Mouse (Mus musculus): Measurements from ENCODE around the gene Trim71.
A peak's percentile ranks its signal among the peaks of the same experiment; 100 is the strongest.

The Trim71 gene

GRCm38 (mm10) chr9:114556276-114556855, 7.8 kb downstream of the Trim71 start:
- no peak for DNase-seq

DNA sequence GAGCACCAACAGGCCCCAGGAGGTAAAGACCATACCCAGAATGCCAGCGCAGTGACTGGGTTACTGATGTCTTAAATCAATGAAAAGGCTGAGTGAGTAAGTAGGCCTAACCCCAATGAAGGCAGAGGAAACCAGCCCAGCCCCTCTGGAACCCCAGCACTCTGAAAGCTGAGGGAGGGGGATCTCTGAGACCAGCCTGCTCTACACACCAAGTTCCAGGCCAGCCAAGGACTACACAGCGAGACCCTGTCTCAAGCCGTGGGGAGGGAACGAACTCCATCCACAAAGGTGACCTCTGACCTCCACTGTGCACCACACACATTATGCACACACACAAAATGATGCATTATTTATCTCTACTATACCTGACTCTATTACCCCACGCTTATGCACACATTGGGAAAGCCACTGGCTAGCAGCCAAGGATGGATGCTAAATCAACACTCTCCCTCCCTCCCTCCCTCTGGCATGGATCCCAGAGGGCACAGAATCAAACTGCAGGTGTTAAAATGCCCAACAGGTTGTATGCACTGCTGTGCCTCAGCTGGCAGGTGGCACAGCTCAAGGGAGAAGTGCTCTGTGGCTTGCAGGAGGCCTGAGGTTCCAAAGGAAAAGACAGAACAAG, 9.7 kb downstream of the Trim71 start:
- DNase-seq: peak; percentile 68

DNA sequence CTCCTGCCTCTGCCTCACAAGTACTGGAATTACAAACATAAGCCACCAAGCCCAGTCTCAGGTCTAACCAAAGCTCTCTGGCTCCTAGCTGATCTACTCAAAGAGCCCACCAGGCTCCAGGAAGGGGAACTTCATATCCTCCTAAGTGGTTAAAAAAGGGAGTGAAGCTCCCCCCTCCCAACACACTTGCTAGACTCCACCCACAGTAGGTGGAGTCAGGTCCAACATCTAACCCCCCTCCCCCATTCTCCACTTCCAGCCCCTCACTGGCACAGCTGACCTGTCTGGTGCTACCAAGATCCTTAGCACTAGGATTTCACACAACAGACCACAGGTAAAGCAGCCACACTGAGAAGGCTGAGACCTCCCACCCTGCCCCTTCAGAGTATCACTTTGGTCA, 10.3 kb downstream of the Trim71 start:
- DNase-seq: no peak

GRCm38 (mm10) chr9:114550033-114550432, 14.1 kb downstream of the Trim71 start:
- no peak for DNase-seq

DNA sequence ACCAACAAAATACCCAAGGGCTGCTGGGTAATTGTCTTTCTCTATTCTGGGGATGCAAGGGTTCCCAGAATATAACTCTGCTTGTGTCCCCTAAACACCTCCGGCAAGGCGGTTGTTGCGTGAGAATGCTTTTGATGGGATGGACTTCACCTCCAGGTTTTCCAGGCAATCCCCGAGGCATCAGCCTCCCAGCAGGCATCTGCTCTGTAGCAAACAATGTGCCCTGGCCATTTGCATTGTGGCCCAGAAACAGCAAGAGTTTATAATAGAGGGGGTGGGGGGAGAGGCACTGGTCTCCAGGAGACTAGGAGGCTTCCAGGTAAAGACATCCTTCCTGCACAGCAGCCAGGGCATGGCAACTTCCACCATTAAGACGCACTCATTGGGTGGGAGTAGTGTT, 15.1 kb downstream of the Trim71 start:
- DNase-seq: no peak

DNA sequence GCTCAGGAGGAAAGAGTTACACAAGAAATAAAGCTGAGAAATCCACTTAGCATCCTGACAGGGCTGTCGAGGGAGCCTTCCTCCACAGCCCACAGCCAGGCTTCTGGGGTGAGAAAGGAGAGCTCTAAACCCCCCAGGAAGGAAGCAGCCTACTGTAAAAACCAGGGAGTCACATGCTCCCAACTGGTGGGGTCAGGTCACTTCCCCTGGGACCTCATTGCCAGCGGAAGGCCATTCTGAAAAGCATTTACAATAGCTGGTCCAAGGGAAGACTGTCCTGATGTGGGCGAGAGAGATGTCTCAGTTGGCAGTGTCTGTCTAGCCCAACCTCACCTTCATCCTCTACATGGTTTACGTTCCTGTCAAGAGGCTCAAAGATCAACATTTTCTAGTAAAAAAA, 15.7 kb downstream of the Trim71 start:
- DNase-seq: no peak

DNA sequence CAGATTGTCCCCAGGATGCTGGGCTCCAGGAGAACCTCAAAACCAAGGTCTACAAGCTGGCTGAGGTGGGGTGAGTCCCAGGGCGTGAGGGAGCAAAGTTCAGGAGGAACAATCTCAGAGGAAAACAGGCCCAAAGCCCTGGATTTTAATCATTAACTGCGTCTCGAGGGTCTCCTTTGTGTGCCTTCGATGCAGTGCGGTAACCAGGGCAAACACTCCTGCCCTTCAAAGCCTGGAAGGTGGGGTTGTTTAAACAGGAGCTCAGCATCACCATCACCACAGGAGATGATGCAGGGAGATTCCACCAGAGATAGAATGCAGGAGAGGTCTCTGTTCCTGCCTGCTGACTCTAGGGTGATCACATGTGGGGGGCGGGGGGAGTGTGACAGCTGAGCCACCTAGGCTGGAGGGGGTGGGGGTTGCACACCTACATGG, 16.5 kb downstream of the Trim71 start:
- no peak for DNase-seq

- DNase-seq: no peak
Observed at GRCm38 (mm10) chr9:114546765-114547164, 17.4 kb downstream of the Trim71 start.

DNA sequence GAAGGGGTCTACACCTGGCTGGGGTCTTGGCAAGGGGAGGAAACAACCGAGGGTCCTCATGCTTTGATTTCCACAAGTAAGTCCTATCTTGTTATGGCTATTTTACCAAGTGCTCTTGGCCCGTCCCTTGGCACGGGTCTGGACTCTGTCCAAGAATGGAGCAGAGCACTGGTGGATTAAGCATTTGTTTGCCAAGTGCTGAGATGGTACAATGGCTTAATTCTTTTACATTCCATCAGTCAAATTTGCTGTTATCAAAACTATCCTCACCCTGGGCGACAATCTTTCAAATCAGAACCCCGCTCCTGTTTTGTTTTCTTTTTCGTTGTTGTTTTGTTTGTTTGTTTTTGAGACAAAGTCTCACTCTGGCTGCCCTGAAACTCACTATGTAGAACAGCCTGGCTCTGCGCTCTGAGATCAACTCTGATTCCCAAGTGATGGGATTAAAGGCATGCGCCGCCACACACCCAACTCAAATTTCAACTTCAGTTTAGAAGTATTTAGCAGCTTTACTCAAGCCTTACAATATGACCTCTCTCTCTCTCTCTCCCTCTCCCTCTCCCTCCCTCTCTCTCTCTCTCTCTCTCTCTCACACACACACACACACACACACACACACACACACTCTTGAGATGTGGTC, 19.3 kb downstream of the Trim71 start:
- DNase-seq: peak; percentile 43

- DNase-seq: no peak
Observed at GRCm38 (mm10) chr9:114543882-114544753, 20.1 kb downstream of the Trim71 start.

DNA sequence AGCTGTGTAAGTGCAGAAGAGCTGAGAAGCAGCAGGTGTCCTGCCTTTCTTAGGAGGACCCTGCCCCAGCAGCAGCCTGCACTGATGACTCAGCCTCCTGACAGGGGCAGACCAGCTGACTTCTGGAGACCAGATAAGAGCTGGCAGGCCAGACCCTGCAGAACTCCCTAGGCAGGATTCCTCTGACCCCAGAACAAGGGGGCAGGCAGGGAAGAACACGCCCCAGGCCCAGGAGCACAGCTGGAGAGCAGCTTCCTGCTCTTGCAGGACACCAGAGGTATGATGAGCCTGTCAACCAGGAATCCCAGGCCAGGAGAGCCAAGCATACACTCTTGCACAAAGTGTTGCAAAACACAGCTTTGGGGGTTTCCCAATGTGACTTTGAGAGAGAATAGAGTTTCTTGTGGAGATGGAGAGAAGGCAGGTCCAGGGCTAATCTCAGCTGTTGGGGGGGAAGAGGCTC, 22.9 kb downstream of the Trim71 start:
- no peak for DNase-seq

DNA sequence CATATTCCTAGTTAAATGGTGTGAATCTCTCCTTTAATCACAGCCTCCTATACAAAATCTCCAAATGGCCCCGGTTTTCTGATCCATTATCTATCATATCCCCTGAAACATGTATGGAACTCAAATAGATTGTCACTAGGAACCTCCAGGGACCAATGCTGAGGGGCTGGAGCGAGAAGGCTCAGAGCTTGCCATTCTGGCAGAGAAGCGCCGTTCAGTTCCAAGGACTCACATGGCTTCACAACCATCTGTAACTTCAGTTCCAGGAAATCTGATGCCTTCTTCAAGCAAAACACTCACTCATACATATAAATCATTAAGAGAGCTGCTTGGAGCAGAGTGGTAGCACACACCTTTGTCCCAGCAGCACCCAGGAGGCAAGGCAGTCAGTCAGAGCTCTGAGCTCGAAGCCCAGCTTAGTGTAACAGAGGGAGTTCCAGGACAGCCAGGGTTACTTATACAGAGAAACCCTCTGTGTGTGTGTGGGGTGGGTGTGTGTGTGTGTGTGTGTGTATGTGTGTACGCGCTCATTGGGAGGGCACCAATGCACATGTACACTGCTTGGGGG, 25.1 kb downstream of the Trim71 start:
- DNase-seq: no peak

- no peak for DNase-seq
Observed at GRCm38 (mm10) chr9:114536628-114537027, 27.5 kb downstream of the Trim71 start.

GRCm38 (mm10) chr9:114534747-114535517, 29.2 kb downstream of the Trim71 start:
- DNase-seq: no peak

DNA sequence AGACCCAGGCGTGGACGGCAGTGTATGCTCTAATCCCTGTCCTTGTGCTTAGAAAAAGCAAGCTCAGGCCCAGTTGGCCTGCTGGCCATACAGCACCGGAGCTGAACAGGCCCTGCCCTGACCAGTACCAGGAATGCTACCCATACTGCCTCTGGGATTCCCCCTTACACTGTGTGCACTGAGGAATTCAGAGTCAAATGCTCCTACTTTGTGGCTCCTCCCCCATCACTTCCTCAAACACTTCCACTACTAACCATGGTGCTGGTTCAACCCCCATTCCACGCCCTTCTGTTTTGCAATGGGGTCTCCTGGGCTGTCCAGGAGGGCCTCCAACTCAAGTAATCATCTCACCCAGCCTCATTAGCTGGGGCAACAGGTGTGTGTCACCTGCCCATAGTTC, 30.3 kb downstream of the Trim71 start:
- DNase-seq: no peak

- DNase-seq: no peak
Observed at GRCm38 (mm10) chr9:114531276-114531675, 32.9 kb downstream of the Trim71 start.

DNA sequence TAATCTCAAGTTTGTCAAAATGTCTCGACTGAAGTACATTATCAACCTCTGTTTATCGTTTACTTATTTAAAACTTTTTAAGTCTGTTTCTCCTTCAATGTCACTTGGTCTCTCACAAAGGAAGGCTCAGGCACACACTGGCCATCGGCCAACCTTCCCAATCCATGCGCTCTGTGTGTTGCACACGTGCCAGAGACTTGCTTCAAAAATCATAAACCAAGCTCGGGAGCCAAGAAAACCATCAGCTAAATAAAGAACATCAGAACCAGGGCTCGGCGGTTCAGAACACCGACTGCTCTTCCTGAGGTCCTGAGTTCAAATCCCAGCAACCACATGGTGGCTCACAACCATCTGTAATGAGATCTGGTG, 35.5 kb downstream of the Trim71 start:
- peak; percentile 46 for DNase-seq

DNA sequence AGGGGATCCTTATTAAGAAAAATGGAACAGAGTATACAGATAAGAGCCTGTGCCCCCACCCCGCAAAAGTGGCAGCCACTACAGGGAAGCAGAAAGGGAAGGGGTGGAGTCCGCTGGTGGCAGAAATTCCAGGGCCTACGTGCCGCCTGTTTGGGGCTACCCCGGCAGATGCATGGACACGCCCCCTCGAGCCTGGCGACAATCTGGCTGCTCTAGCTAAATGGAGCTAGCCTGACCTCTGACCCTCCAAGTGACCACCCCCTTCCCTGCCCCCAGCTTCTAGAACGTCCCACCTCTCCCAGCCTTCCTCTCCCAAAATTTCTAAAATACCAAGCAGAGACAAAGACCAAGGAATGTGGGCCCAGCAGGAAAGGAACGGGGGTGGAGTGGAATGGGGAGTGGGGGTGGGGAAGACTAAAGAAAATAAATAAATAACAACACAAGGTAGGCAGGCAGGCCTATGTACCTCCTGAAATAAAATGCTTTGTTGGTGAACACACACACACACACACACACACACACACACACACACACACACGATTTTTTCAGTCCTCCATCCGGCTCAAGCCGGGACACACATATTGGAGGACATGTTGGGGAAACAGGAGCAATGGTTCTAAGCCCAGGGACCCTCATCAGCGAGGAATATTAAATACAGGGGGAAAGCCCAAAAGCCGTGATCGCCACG, 36.0 kb downstream of the Trim71 start:
- peak; percentile 68 for DNase-seq

DNA sequence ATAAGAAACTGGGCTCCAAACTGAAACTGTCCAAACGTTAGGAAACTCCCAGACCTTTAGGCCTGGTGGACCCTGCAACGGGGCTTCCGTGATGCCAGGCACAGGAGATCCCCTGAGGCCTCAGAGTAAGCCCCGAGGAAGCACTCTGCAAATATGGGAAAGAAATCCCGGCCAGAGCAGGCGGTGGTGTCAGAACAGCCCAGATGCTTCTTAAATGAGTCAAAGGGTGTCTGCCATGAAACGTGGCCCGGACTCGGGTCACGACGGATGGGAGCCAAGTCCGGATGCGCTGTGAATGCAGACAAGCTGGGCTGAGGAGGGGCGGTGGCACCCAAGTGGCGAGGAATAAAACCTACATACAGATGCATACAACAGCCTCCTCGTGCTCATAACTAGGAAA, 37.1 kb downstream of the Trim71 start:
- peak; percentile 78 for DNase-seq

DNA sequence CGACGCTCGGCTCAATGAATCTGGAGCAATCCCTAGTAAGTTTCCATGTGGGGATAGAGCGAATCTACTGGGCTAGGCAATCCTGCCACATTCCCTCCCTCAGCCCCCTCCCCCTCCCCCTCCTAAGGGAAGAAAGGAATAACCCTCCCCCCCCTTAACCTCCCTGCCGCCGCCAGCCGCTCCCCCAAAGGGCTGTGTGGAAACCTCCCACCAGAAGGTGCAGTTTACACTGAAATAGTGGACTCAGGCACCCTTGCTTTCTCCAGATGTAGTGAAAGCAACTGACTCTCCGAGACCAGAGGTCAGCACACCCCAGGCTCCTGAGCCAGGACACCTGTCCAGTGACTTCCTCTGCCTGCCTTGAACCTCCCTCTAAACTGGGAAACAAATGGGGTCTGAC, 37.6 kb downstream of the Trim71 start:
- no peak for DNase-seq

GRCm38 (mm10) chr9:114525891-114526290, 38.3 kb downstream of the Trim71 start:
- DNase-seq: no peak
